Mouse (Mus musculus): Measurements from ENCODE around the gene Rnf44. TPM values are rescaled to one million over a fixed set of nuclear protein-coding genes. Genes with fewer than 3 reads are reported as not detected.

Gene Rnf44
- polyA plus RNA-seq, 1 experiment, result 131 TPM

GRCm38 (mm10) chr13:54710866-54711265, 17.2 kb upstream of the Rnf44 start:
- no peaks in the 10 kb centered on the region for H3K4me1 ChIP-seq (ENCODE audit: control insufficient read depth, insufficient read depth, low read length)
- TF ChIP-seq CTCF (IDR thresholded peaks at IDR 0.05; ENCODE audit: extremely low read depth, insufficient read depth, low read length), result no peak
- no peak for TF ChIP-seq POLR2A (IDR thresholded peaks at IDR 0.05; ENCODE audit: extremely low read depth, insufficient read depth, low read length)
- H3K27ac ChIP-seq (ENCODE audit: insufficient read depth, low read length), result no peak overlapping the region
- H3K4me3 ChIP-seq (ENCODE audit: insufficient read depth, low read length), result no peak overlapping the region

- Histone ChIP-seq H3K27ac (ENCODE audit: insufficient read depth, low read length) (no peak overlapping the region), H3K4me1 (ENCODE audit: control insufficient read depth, insufficient read depth, low read length) (no peaks in the 10 kb centered on the region), H3K4me3 (ENCODE audit: insufficient read depth, low read length) (no peak overlapping the region)
- TF ChIP-seq POLR2A (IDR thresholded peaks at IDR 0.05; ENCODE audit: extremely low read depth, insufficient read depth, low read length) (no peak), CTCF (IDR thresholded peaks at IDR 0.05; ENCODE audit: extremely low read depth, insufficient read depth, low read length) (no peak)
These were observed 11.2 kb upstream of the Rnf44 start for GRCm38 (mm10) chr13:54704890-54705289.

GRCm38 (mm10) chr13:54702507-54702906, 8.8 kb upstream of the Rnf44 start:
- TF ChIP-seq POLR2A (IDR thresholded peaks at IDR 0.05; ENCODE audit: extremely low read depth, insufficient read depth, low read length), result no peak
- TF ChIP-seq CTCF (IDR thresholded peaks at IDR 0.05; ENCODE audit: extremely low read depth, insufficient read depth, low read length), result no peak
- no peak overlapping the region for H3K27ac ChIP-seq (ENCODE audit: insufficient read depth, low read length)
- H3K4me3 ChIP-seq (ENCODE audit: insufficient read depth, low read length), result no peak overlapping the region
- H3K4me1 ChIP-seq (ENCODE audit: control insufficient read depth, insufficient read depth, low read length), result no peaks in the 10 kb centered on the region

GRCm38 (mm10) chr13:54701243-54701642, 7.5 kb upstream of the Rnf44 start, which contains the start of gene Cdhr2:
Cdhr2 (plus strand) TSS chr13:54701461.
- no peak for TF ChIP-seq CTCF (IDR thresholded peaks at IDR 0.05; ENCODE audit: extremely low read depth, insufficient read depth, low read length)
- TF ChIP-seq POLR2A (IDR thresholded peaks at IDR 0.05; ENCODE audit: extremely low read depth, insufficient read depth, low read length), result no peak
- H3K4me3 ChIP-seq (ENCODE audit: insufficient read depth, low read length), result no peak within 1 kb of the TSS
- no peaks in the 10 kb centered on the region for H3K4me1 ChIP-seq (ENCODE audit: control insufficient read depth, insufficient read depth, low read length)
- no peak within 1 kb of the TSS for H3K27ac ChIP-seq (ENCODE audit: insufficient read depth, low read length)

GRCm38 (mm10) chr13:54695479-54696230, 1.9 kb upstream of the Rnf44 start:
- no peak for TF ChIP-seq POLR2A (IDR thresholded peaks at IDR 0.05; ENCODE audit: extremely low read depth, insufficient read depth, low read length)
- no peak for TF ChIP-seq CTCF (IDR thresholded peaks at IDR 0.05; ENCODE audit: extremely low read depth, insufficient read depth, low read length)
- Histone ChIP-seq H3K27ac (ENCODE audit: insufficient read depth, low read length) (no peak overlapping the region), H3K4me3 (ENCODE audit: insufficient read depth, low read length) (no peak overlapping the region), H3K4me1 (ENCODE audit: control insufficient read depth, insufficient read depth, low read length) (peaks cover 10% of the 10 kb centered on the region)

- H3K27ac ChIP-seq (ENCODE audit: insufficient read depth, low read length), result peak overlapping the region; percentile 94
These were observed 797 bp upstream of the Rnf44 start for GRCm38 (mm10) chr13:54694348-54695060.

GRCm38 (mm10) chr13:54692711-54693557, 773 bp downstream of the Rnf44 start:
- H3K4me3 ChIP-seq (ENCODE audit: insufficient read depth, low read length), result peak overlapping the region; percentile 96
- H3K4me1 ChIP-seq (ENCODE audit: control insufficient read depth, insufficient read depth, low read length), result peaks cover 10% of the 10 kb centered on the region
- H3K27ac ChIP-seq (ENCODE audit: insufficient read depth, low read length), result peak overlapping the region; percentile 79
- TF ChIP-seq POLR2A (IDR thresholded peaks at IDR 0.05; ENCODE audit: extremely low read depth, insufficient read depth, low read length) (no peak), CTCF (IDR thresholded peaks at IDR 0.05; ENCODE audit: extremely low read depth, insufficient read depth, low read length) (no peak)

More at GRCm38 (mm10) chr13:54694348-54695060, 797 bp upstream of the Rnf44 start:
- TF ChIP-seq POLR2A (IDR thresholded peaks at IDR 0.05; ENCODE audit: extremely low read depth, insufficient read depth, low read length) (peak; percentile 25; the same call in 1 of the 2 replicates), CTCF (IDR thresholded peaks at IDR 0.05; ENCODE audit: extremely low read depth, insufficient read depth, low read length) (no peak)
- Histone ChIP-seq H3K4me1 (ENCODE audit: control insufficient read depth, insufficient read depth, low read length) (peaks cover 10% of the 10 kb centered on the region), H3K4me3 (ENCODE audit: insufficient read depth, low read length) (peak overlapping the region; percentile 96)

- Histone ChIP-seq H3K4me3 (ENCODE audit: insufficient read depth, low read length) (peak overlapping the region; percentile 96; the same call in 1 of the 2 replicates), H3K4me1 (ENCODE audit: control insufficient read depth, insufficient read depth, low read length) (peaks cover 10% of the 10 kb centered on the region), H3K27ac (ENCODE audit: insufficient read depth, low read length) (no peak overlapping the region)
- no peak for TF ChIP-seq CTCF (IDR thresholded peaks at IDR 0.05; ENCODE audit: extremely low read depth, insufficient read depth, low read length)
- TF ChIP-seq POLR2A (IDR thresholded peaks at IDR 0.05; ENCODE audit: extremely low read depth, insufficient read depth, low read length), result no peak
These were observed 2.0 kb downstream of the Rnf44 start for GRCm38 (mm10) chr13:54691737-54692136.

GRCm38 (mm10) chr13:54690151-54690740, 3.5 kb downstream of the Rnf44 start:
- TF ChIP-seq CTCF (IDR thresholded peaks at IDR 0.05; ENCODE audit: extremely low read depth, insufficient read depth, low read length), result no peak
- TF ChIP-seq POLR2A (IDR thresholded peaks at IDR 0.05; ENCODE audit: extremely low read depth, insufficient read depth, low read length), result no peak
- no peak overlapping the region for H3K4me3 ChIP-seq (ENCODE audit: insufficient read depth, low read length)
- peaks cover 20% of the 10 kb centered on the region for H3K4me1 ChIP-seq (ENCODE audit: control insufficient read depth, insufficient read depth, low read length)
- H3K27ac ChIP-seq (ENCODE audit: insufficient read depth, low read length), result no peak overlapping the region

Data from cortical plate, adult 2 months (tissue).